Mouse (Mus musculus) lung, postnatal 14 days (tissue): ENCODE results near the gene Gpm6b.
A peak's percentile ranks its signal among the peaks of the same experiment; 100 is the strongest.

Source experiments
- DNase-seq: peaks from one replicate; pipeline ENCODE4 v3.0.0; 2021

The Gpm6b gene

GRCm38 (mm10) chrX:166358955-166359354, 120.2 kb downstream of the Gpm6b start:
- no peak for DNase-seq

GRCm38 (mm10) chrX:166359927-166360440, 121.3 kb downstream of the Gpm6b start:
- DNase-seq: no peak

- DNase-seq: no peak
Observed at GRCm38 (mm10) chrX:166360455-166360854, 121.7 kb downstream of the Gpm6b start.

- no peak for DNase-seq
Observed at GRCm38 (mm10) chrX:166365458-166366213, 126.9 kb downstream of the Gpm6b start.

- no peak for DNase-seq
Observed at GRCm38 (mm10) chrX:166376681-166377328, 138.1 kb downstream of the Gpm6b start.

GRCm38 (mm10) chrX:166378652-166379051, 139.9 kb downstream of the Gpm6b start:
- DNase-seq: no peak

GRCm38 (mm10) chrX:166383606-166384005, 144.9 kb downstream of the Gpm6b start:
- DNase-seq: no peak

GRCm38 (mm10) chrX:166384935-166385334, 146.2 kb downstream of the Gpm6b start:
- DNase-seq: peak; percentile 2

GRCm38 (mm10) chrX:166386656-166387055, 147.9 kb downstream of the Gpm6b start:
- no peak for DNase-seq

- no peak for DNase-seq
Observed at GRCm38 (mm10) chrX:166393753-166394152, 155.0 kb downstream of the Gpm6b start.

- no peak for DNase-seq
Observed at GRCm38 (mm10) chrX:166407865-166408264, 169.2 kb downstream of the Gpm6b start.

GRCm38 (mm10) chrX:166416196-166416595, 177.5 kb downstream of the Gpm6b start:
- peak; percentile 44 for DNase-seq

- DNase-seq: no peak
Observed at GRCm38 (mm10) chrX:166434812-166435211, 196.1 kb downstream of the Gpm6b start.
